Mouse (Mus musculus) lung, postnatal 10 days (tissue): Measurements from ENCODE around the gene Use1.
"Not testable (repeated sequence)": the region's sequence is repeated elsewhere in the genome, so short reads cannot be mapped to it uniquely, and the experiment has no call there.

ENCODE experiments used
- DNase-seq: peaks from one replicate; pipeline ENCODE4 v3.0.0; 2021

Gene Use1

GRCm38 (mm10) chr8:71366771-71367528 lies at the start of gene Use1:
Gene Use1, plus strand, starts transcription at chr8:71366848.
- peak; percentile 95 for DNase-seq

GRCm38 (mm10) chr8:71318610-71319009 lies 48.0 kb upstream of the Use1 start:
- not testable (repeated sequence) for DNase-seq

GRCm38 (mm10) chr8:71319760-71320159 lies 46.9 kb upstream of the Use1 start:
- not testable (repeated sequence) for DNase-seq

- no peak for DNase-seq
These were observed 43.7 kb upstream of the Use1 start for GRCm38 (mm10) chr8:71322939-71323338.

GRCm38 (mm10) chr8:71324848-71325247 lies 41.8 kb upstream of the Use1 start:
- DNase-seq = peak; percentile 51

GRCm38 (mm10) chr8:71337834-71338233 lies 28.8 kb upstream of the Use1 start:
- DNase-seq = not testable (repeated sequence)

GRCm38 (mm10) chr8:71340625-71341024 lies 26.0 kb upstream of the Use1 start:
- DNase-seq = peak; percentile 51

- DNase-seq = no peak
These were observed 20.1 kb upstream of the Use1 start for GRCm38 (mm10) chr8:71346581-71346980.

- DNase-seq = no peak
These were observed 15.5 kb upstream of the Use1 start for GRCm38 (mm10) chr8:71351117-71351516.

- no peak for DNase-seq
These were observed 15.1 kb upstream of the Use1 start for GRCm38 (mm10) chr8:71351520-71351919.

- DNase-seq = no peak
These were observed 8.6 kb upstream of the Use1 start for GRCm38 (mm10) chr8:71358026-71358425.

- peak; percentile 19 for DNase-seq
These were observed 1.0 kb downstream of the Use1 start for GRCm38 (mm10) chr8:71367529-71368176.

- no peak for DNase-seq
These were observed 1.7 kb downstream of the Use1 start for GRCm38 (mm10) chr8:71368366-71368765.

GRCm38 (mm10) chr8:71369040-71369718 lies 2.5 kb downstream of the Use1 start:
- DNase-seq = no peak

GRCm38 (mm10) chr8:71370711-71371235 lies 4.1 kb downstream of the Use1 start:
- DNase-seq = no peak

- DNase-seq = peak; percentile 98
These were observed 4.7 kb downstream of the Use1 start, which contains the start of gene Ocel1 for GRCm38 (mm10) chr8:71371236-71371848. Gene Ocel1, plus strand, starts transcription at chr8:71371298.

- no peak for DNase-seq
These were observed 5.8 kb downstream of the Use1 start for GRCm38 (mm10) chr8:71372427-71372826.

GRCm38 (mm10) chr8:71373000-71373399 lies 6.4 kb downstream of the Use1 start:
- DNase-seq = no peak

GRCm38 (mm10) chr8:71374616-71375206 lies 8.1 kb downstream of the Use1 start:
- peak; percentile 63 for DNase-seq

- DNase-seq = peak; percentile 79
These were observed 9.2 kb downstream of the Use1 start for GRCm38 (mm10) chr8:71375581-71376422.

- no peak for DNase-seq
These were observed 9.9 kb downstream of the Use1 start for GRCm38 (mm10) chr8:71376423-71377030.
